Mouse (Mus musculus): Measurements from ENCODE around the gene Gm2a.

GRCm38 (mm10) chr11:55134407-55134806, 36.5 kb downstream of the Gm2a start:
- TF ChIP-seq CTCF (conservative IDR thresholded peaks at IDR 0.05; ENCODE audit: low read length) (no peak), POU5F1 (IDR thresholded peaks at IDR 0.05; ENCODE audit: borderline replicate concordance, low read length) (no peak)
